Mouse (Mus musculus) layer of hippocampus, postnatal 25 days (tissue): ENCODE results near the gene Cfap161. TPM values are rescaled to one million over a fixed set of nuclear protein-coding genes. Genes with fewer than 3 reads are reported as not detected.

ENCODE experiments used
- DNase-seq, 2 experiments: peaks; one replicate each; pipeline ENCODE4 v3.0.0; 2022; ENCODE audit warnings: mixed read lengths in 2 of 2, low spot score in 1 of 2; ENCODE audit errors: extremely low spot score in 1 of 2
- total RNA-seq, 2 experiments: library from RNA; stranded (reverse); gene quantifications; 2 replicates each; pipeline ENCODE4 v1.2.3; 2021

The Cfap161 gene
- total RNA-seq, 2 experiments from 2014 or later: 0.86 to 0.87 TPM

DNA sequence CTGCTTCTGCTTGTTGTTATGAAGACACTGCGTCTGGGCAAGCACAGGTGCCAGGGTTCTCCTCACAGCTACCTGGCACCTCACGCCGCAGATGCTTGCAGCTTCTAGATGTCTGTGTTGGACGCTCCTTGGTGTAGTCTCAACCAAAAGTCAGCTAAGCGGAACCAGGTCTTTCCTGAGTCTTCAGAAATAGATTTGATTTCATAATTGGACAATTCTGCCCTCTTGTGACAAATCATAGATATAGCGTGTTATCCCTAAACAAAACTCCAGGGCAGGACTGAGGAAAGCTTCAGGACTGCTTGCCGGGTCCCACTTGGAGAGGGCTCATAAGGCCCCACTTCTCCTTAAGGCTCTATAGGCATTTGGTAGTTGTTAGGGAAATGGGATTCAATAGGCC, 7.8 kb upstream of the Cfap161 start:
- DNase-seq: no peak

DNA sequence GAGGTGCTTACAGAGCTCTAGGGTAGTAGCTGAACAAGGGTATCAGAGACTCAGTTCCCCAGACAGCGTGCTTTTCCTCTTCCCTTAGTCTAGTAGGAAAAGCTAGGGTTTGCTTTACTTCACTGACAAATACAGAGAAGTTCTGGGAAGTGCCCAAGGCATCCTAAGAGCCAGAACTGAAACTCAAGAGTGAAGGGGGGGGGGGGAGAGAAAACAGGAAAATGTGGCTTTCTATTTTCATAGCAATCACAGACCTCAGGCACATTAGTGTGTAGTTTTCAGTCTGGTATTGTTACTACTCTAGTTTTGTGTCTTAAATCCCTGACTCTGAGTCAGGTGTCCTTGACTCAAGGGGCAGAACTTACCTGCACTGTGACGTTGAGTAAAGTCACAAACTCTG, 7.3 kb upstream of the Cfap161 start:
- no peak for DNase-seq

DNA sequence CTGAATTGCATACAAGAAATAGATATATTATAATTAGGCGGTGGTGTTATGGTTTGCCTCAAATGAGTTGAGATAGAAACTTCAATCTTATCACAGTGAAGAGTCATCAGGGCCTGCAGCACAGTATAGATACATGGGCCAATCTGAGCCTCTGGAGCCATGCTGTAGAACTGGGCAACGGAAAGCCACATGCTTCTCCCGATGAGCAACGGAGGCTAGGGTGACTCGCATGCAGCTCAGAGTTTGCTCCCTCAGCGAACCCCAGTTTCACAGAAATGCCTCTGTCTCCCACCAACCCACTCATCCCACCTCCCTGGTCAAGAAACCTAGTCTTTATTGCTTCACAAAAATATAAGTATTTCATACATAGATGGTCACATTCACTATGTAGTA, 6.8 kb upstream of the Cfap161 start:
- DNase-seq: no peak

DNA sequence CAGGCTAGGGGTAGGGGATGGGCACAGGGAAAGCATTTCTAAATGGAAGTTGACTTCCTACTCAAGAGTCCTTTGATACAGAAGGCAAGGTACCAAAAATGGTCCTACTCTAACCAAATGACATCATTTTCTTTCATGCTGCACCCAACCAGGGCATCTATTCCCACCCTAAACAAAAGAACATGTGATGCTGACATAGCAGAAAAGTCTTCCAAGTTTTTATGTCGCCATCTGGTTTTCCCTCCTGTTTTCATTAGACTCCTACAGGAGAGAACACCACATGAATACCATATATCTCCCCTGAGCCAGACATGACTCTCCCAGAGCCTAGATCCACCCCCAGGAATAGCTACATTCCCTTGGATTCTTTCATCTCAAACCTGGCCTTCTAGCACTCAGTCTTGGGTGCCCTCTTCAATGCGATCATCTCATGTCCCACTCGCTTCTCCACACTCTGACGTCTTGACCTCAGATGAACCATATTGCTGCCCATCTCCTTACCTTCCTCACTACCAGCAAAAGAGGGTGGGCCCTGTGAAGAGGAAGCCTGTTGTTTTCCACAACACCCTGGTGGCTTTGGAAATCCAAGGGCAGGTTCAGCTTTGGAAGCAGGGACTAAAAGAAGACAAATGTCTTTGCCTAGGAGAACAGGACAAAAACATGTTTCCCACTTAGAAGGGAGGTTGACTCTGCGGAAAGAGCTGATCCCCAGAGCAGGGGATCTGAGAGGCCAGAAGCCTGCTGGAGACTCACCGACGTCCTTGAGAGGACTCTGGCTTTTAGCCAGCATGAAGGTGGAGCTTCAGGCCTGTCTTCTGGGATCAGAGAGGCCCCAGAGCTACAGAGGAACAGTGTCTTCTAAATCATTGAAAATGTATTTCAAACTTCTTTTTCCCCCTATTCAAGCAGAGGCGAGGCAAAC, 6.1 kb upstream of the Cfap161 start:
- no peak for DNase-seq

DNA sequence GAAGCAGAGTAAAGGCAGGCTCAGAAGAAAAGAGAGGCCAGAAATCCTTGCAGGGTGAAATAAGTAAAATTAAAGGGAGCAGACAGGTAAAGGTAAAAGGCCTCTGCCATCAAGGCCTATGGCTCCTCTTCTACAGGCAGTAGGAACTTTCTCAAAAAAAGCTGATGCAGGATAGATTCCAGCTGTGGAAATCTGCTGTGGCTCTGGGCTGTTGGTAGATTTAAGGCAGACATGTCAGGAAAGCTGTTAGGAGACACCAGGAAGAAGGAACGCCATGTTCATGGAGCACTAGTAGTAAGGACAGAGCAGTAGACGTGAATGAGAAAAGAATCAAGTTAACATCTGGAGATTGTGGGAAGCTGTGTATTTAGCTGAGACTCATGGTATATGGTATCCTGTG, 5.4 kb upstream of the Cfap161 start:
- no peak for DNase-seq

DNA sequence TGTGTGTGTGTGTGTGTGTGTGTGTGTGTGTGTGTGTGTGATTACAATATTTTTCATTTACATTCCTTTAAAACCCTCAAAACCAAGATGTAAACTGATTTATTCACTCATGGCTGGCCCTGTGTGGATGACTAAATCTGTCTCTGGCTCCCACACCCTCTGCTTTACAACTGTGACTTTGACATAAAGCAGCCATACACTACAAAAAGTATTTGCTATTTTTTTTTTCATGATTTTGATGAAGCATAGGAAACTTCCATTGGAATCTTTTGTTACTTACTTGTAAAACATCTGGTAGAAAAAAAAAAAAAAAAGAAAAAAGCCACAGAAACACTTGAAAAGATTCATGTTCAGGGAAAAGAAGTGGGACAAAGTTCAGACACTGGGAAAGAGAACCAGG, 3.3 kb upstream of the Cfap161 start:
- DNase-seq: no peak

DNA sequence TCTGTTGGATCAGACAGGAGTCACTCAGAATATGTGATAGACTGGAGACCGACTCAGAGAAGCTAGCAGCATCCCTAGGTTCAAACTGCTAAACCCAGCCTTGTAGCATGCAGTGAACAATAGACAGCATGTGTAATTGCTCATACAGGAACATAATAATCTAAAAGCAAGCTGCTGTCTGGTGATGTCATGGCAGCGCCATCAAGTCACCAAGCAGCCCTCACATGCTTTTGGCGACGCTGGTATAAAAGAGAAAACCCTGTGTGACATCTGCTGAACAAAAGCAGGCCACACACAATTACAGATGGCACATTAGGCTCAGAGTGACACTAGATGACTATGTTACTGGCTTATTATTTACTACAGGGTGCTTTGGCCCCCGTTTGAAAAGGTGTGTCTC, 1.5 kb upstream of the Cfap161 start:
- no peak for DNase-seq

DNA sequence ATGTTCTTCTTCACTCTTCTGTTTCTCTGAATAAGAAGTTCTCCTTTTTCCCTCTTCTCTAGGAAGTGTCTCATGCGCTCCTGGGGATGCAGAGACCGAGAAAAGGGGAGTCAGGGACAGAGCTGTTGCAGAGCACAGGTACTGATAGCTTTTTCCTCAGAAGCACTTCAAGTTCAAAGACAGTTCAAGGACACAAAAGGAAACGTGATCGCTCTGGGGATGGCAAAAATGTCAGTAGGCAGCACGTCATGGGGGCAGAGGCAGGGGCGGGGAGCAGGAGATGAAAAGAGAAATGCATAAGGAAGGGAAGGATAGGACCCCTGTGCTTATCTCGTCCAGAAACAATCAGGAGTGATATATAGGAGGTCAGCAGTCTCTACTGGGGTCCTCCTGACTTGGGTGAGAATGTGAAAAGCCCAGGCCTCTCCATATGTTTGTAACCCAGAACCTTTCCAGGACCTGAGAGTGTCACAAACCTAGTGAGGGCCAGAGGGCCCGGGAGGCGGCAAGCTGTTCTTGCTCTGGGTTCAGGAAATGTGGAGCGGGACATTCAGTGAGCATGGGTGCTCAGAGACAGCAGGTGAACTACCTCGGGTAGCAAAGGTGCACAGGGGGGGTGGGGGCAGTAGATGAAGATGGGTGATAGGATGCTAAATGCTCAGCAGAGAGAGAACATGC, 535 bp downstream of the Cfap161 start:
- DNase-seq: no peak

DNA sequence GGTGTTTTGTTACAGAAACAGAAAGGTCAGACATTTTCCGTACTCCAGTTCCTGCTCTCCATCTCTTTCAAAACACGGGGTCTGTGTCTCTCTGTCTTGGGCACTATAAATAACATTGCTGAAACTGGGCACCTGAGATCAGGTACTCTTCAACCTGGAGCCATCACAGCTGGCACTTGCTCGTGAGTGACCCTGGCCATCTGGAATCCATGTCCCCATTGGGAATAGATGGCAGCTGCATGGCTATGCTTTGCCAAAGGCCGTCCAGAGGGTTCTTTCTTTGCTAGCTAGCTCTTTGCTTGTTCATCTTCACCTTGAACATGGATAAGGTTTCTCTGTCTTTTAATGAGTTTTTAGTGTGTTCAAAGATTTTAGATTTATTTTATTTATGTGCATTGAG, 13.8 kb downstream of the Cfap161 start:
- no peak for DNase-seq

DNA sequence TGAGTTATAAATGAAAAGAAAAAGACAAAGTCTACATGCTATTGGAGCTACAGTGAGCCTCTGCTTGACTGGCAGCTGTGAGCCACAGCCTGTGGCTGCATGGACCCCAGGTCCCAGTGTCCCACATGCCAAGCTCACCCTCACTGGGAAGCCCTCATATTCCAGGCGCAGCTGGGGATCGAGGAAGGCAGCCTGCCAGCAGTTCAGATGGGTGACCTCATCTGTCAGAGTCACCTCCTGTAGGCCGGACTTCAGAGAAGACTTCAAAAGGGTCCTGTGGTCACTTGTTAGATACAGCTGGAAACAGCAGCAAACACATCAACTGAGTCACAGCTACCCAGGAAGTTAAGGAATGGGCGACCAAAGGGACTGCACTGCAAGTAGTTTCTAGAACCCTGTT, 14.7 kb downstream of the Cfap161 start:
- no peak for DNase-seq

DNA sequence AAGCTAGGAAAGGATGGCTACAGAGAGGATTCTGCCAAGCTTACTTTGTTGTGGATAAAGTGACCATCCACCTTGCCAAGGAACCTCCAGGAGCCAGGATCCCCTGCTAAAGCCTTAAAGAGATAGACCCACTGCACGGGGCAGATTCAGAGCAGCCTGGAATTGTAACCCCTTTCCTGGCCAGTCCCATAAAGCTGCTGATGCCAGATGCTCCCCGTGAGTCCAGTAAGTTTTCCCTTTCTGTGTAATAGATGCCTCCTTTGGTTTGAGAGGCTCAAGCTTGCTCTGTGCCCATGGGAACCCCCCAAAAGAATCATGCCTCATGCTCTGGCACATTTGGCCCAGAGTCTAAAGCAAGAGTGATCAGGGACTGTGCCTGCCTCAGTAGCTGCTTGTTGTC, 15.7 kb downstream of the Cfap161 start:
- no peak for DNase-seq

DNA sequence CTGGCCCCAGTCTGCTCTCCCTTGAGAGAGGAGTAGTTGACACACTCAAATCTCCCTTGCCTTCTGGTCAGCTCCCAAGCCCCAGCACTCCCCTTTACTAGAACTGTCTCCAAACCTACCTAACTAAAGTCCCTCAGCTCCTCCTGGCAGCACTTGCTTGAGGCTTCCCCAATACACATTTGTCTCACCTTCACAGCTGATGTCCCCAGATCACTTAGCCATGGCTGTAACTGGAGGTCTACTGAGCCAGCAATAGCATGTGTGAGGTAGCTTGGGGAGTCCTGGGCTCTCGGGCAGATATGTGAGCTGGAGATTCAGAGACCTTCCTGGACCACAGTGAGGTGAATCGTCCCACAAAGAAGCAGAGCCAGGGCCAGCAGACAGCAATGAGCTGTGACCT, 16.2 kb downstream of the Cfap161 start:
- no peak for DNase-seq

DNA sequence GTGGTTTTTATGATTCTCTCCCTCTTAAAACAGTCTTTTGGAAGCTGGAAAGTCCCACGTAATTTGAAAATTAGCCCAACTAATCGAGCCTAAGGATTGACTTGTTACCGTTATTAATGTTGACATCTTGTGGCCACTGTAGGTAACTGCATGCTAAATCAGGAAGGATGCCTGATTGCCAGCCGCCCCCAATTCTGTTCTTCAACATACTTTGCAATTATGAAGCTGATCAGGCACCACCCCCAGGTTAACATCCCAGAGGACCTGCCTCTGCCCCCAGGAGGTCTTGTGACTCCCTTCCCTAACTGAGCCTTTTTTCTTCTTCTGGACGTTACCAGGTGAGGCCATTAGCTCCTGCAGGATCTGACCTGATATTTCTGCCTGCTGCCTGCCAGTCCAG, 20.0 kb downstream of the Cfap161 start:
- DNase-seq: peak in 1 of 2 experiments; percentile 25

DNA sequence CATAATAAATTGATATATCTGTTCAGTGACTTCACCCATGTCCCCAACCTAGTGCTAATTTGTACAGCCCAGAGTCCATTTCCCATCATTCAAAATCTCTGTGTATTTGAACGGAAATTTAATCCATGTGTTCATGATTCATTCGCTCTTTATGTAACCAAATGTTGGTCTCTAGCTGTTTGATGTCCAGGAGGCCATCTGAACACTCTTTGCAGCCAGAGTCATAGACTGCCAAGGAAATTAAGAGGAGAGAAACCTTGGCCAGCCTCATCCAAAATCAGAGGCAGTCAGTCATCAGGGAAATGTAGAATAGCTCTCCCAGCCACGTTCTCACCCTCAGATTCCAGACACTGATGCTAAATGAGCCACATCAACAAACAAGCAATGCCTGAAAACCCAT, 31.0 kb downstream of the Cfap161 start:
- DNase-seq: no peak

DNA sequence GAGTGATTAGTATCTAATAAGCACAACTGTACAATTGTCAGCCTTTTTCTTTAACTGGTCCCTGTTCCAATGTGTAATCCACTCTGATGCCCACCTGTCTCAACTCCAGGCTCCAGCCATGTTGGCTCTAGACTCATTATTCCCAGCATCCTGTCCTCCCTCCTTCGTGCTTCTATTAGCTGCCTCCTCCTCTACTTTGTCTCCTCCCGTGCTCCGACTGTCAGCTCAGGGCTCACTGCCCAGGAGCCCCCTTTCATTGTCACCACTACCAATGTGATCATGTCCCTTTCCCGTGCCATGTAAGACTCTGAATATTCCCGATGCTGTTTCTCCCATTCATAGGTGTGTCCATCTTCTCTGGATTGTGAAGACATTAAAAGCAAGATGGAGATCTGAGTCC, 32.3 kb downstream of the Cfap161 start:
- DNase-seq: no peak

DNA sequence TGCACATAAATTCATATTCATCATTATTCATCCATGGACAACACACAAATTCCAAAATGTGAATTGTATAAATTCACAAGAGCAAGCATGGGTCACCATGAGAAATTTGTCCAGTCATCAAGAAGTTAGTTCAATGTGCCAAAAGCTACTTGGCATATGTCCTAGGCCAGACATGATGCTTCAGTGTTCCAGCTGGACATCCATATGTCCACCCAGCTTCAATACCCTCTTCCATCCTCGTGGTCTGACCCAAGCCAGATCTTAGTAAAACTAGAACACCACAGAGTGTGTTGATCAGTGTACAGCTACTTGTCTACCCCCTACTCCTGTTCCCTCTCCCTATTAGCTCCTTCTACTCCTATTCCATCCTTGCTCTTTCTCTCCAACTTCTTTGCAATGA, 43.6 kb downstream of the Cfap161 start:
- DNase-seq: no peak

DNA sequence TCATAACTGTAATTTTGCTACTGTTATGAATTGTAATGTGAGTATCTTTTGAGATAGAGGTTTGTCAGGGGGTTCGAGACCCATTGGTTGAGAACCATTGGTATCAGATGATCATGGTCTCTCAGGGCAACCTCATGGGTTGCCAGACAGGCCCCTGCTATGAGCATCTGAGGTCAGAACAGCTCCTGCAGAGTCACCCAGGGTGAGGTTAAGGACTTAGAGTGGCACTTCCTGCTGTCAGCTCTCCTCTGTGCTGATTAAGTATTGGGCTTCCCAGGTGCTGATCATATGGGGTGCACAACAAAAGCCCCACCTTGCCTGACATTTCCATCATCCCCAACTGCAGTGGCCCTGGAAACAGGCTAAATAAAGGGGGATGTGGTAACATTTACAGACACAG, 46.3 kb downstream of the Cfap161 start:
- no peak for DNase-seq

DNA sequence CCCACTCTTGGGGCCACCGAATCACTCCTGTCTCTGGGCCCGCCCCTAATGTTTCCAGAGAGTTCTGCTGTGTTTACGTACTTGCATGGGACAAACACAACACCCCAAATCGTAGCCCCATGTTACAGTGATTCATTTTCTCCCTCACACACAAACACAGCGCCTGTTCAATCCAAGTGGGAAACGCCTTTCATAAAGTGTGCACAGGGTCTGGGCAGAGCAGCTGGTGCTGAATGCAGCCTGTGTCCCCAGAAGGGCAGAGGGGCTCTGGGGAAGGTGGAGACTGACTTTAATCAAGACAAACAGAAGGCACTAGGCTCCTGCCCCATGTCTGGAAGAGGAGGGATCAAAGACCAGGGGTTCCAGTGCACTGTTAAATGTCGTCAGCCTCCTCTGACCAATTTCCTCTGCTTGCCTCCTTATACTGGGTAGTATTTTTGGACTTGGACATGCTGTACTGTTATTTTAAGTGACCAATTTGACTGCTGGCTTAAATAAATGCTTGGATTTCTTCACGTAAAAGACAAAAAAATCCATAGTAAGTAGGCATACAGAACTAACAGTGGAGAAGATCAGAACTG, 48.5 kb downstream of the Cfap161 start:
- no peak for DNase-seq

DNA sequence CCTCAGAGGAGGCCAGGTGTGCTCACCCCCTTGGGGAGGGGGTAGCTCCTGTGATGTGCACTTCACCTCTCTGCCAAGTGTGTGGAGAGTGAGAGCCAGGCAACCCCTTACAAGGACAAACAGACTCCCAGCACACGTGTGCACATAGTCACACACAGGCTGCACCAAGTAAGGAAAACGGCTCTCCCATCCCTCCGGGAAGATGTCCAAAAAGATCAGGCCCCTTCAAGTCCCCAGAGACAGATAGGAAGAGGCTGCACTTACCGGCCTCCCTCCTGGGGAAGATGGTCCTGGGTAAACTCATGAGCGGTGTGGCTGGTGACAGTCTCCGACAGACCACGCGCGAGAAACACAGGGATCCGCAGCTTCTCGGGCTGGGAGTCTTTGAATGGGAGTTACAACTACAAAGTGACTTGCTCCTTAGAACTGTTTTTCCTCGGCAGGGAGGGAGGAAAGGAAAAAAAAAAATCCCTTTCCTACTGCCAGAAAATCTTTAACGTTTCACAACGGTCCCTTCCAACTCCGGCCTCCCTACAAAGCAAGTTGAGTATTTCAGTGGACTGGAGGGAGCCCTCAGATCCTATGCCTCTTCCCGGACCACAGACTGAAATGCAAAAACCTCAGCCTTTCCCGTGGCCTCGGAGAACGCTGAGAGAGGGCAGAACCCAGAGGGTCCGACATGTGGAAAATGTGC, 49.1 kb downstream of the Cfap161 start, which contains the start of gene Il16:
Gene Il16, minus strand, starts transcription at position 314 of the 694 bp plus-strand sequence.
- DNase-seq: no peak

DNA sequence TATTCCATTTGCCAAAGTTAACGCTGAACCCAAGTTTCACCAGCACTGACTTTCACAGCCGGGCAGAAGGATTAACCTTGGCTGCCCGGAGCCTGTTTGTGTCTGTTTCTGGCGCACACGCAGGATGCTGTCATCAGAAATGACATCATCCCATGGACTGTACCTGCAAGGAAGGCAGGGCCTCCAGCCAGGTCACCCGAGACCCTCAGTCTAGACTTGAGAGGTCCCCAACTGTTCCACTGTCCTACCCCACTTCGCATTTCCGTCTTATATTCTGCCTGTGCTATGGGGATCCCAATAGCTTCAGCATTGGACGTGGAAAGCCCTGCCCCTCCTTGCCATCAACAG, 49.6 kb downstream of the Cfap161 start:
- DNase-seq: no peak

DNA sequence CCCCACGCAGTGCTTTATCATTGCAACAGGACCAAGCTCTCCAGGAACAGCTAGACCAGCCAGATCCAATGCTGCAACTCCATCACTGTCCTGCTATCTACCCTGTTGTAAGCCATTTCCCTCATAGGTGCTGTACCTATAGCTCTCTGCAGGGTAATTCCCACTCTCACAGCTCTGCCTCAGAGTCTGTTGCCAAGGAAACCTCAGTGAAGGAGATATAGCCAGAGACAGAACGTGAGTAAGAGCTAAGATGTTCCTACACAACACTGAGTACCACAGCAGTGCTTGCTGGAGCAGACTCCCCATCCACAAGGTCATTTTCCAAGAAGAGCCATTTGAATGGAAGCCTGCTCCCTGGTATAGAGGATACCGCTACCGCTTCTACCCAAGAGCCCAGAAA, 50.4 kb downstream of the Cfap161 start:
- DNase-seq: no peak
